Mouse (Mus musculus): ENCODE results near the gene Pdlim3. TPM values are rescaled to one million over a fixed set of nuclear protein-coding genes. Genes with fewer than 3 reads are reported as not detected.

Pdlim3 gene
- polyA plus RNA-seq, 1 experiment from 2014 or later = 78.9 TPM

DNA sequence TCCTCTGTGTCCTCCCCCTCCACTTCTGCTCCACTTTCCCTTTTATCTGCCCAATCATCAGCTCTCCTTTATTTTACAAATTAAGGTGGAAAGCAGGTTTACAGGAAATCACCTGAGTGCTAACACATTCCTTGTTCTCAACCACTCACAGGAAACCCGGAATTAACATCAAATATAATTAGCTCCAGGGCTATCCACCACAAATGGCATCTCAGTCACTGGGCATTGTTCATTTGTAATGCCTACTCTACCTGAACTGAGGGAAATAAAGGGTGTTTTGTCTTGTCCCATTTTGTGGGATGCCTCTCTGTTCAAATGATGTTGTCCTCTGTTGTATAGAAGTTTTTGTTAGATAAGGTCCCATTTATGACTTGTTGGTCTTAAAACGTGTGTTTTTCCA lies 65.4 kb downstream of the Pdlim3 start:
- H3K4me1 ChIP-seq = no peaks in the 10 kb centered on the region
- H3K27ac ChIP-seq (replicated peaks) = no peak overlapping the region
- no peaks in the 10 kb centered on the region for H3K36me3 ChIP-seq
- no peak overlapping the region for H3K9ac ChIP-seq
- H3K27me3 ChIP-seq = no peaks in the 10 kb centered on the region
- ATAC-seq (ENCODE audit: insufficient number of reproducible peaks, low FRiP score, low TSS enrichment, low read depth) = no peak
- H3K4me3 ChIP-seq (replicated peaks) = no peak overlapping the region
- 46% methylated on average over 2 of the region's 2 CpGs for WGBS
- H3K4me2 ChIP-seq (replicated peaks) = no peak overlapping the region
- no peaks in the 10 kb centered on the region for H3K9me3 ChIP-seq (replicated peaks)

Other genes starting within 250 kb of the Pdlim3 start
- not detected in 2 replicates for gene Ccdc110, start 49.2 kb downstream of the Pdlim3 start, polyA plus RNA-seq (2015; fragmentation: Nextera tagmentation; extraction: Ambion mirVana)
- 9.2 and 11.0 TPM in 2 replicates for gene 1700029J07Rik, start 89.8 kb downstream of the Pdlim3 start, polyA plus RNA-seq (2015; fragmentation: Nextera tagmentation; extraction: Ambion mirVana)
- gene Ufsp2, start 90.1 kb downstream of the Pdlim3 start, polyA plus RNA-seq (2015; fragmentation: Nextera tagmentation; extraction: Ambion mirVana) = 94.6 and 100 TPM in 2 replicates
- gene Lrp2bp, start 113.8 kb downstream of the Pdlim3 start, polyA plus RNA-seq (2015; fragmentation: Nextera tagmentation; extraction: Ambion mirVana) = 0.72 and 1.3 TPM in 2 replicates
- 30.8 and 34.1 TPM in 2 replicates for gene Ankrd37, start 120.2 kb downstream of the Pdlim3 start, polyA plus RNA-seq (2015; fragmentation: Nextera tagmentation; extraction: Ambion mirVana)